Mouse (Mus musculus): ENCODE results near the gene Tax1bp1. TPM values are rescaled to one million over a fixed set of nuclear protein-coding genes. Genes with fewer than 3 reads are reported as not detected.
"Not testable (repeated sequence)": the region's sequence is repeated elsewhere in the genome, so short reads cannot be mapped to it uniquely, and the experiment has no call there.

The Tax1bp1 gene
- polyA plus RNA-seq, 1 experiment = 179 TPM

GRCm38 (mm10) chr6:52675222-52675921 is 38.2 kb upstream of the Tax1bp1 start:
- H3K27ac ChIP-seq (ENCODE audit: control insufficient read depth, insufficient read depth, low read depth, low read length) = peak overlapping the region; percentile 67; the same call in 1 of the 2 replicates
- no peak overlapping the region for H3K4me3 ChIP-seq (ENCODE audit: control insufficient read depth, low read depth, low read length)
- H3K4me1 ChIP-seq (ENCODE audit: control insufficient read depth, insufficient read depth, low read length) = peaks cover 5% of the 10 kb centered on the region
- no peaks in the 10 kb centered on the region for H3K36me3 ChIP-seq (ENCODE audit: control insufficient read depth, insufficient read depth, low read length)
- TF ChIP-seq POLR2A (IDR thresholded peaks at IDR 0.05; ENCODE audit: control insufficient read depth, low read depth, low read length) (no peak), CTCF (IDR thresholded peaks at IDR 0.05; ENCODE audit: control insufficient read depth, insufficient read depth, insufficient replicate concordance, low read depth, low read length) (no peak)
- H3K27me3 ChIP-seq (ENCODE audit: control insufficient read depth, insufficient read depth, low read length) = no peaks in the 10 kb centered on the region

- H3K27me3 ChIP-seq (ENCODE audit: control insufficient read depth, insufficient read depth, low read length); H3K27ac ChIP-seq (ENCODE audit: control insufficient read depth, insufficient read depth, low read depth, low read length); H3K36me3 ChIP-seq (ENCODE audit: control insufficient read depth, insufficient read depth, low read length): not testable (repeated sequence)
These were observed 36.0 kb upstream of the Tax1bp1 start for GRCm38 (mm10) chr6:52677534-52677933.

GRCm38 (mm10) chr6:52679565-52679964 is 34.0 kb upstream of the Tax1bp1 start:
- no peak overlapping the region for H3K4me3 ChIP-seq (ENCODE audit: control insufficient read depth, low read depth, low read length)
- H3K4me1 ChIP-seq (ENCODE audit: control insufficient read depth, insufficient read depth, low read length) = peaks cover 1% of the 10 kb centered on the region
- H3K27me3 ChIP-seq (ENCODE audit: control insufficient read depth, insufficient read depth, low read length) = no peaks in the 10 kb centered on the region
- no peak overlapping the region for H3K27ac ChIP-seq (ENCODE audit: control insufficient read depth, insufficient read depth, low read depth, low read length)
- no peaks in the 10 kb centered on the region for H3K36me3 ChIP-seq (ENCODE audit: control insufficient read depth, insufficient read depth, low read length)
- no peak for TF ChIP-seq CTCF (IDR thresholded peaks at IDR 0.05; ENCODE audit: control insufficient read depth, insufficient read depth, insufficient replicate concordance, low read depth, low read length)
- no peak for TF ChIP-seq POLR2A (IDR thresholded peaks at IDR 0.05; ENCODE audit: control insufficient read depth, low read depth, low read length)

More at GRCm38 (mm10) chr6:52677534-52677933, 36.0 kb upstream of the Tax1bp1 start:
- H3K4me1 ChIP-seq (ENCODE audit: control insufficient read depth, insufficient read depth, low read length); H3K4me3 ChIP-seq (ENCODE audit: control insufficient read depth, low read depth, low read length): not testable (repeated sequence)

- H3K27ac ChIP-seq (ENCODE audit: control insufficient read depth, insufficient read depth, low read depth, low read length) = no peak overlapping the region
- H3K27me3 ChIP-seq (ENCODE audit: control insufficient read depth, insufficient read depth, low read length) = no peaks in the 10 kb centered on the region
- no peak overlapping the region for H3K4me3 ChIP-seq (ENCODE audit: control insufficient read depth, low read depth, low read length)
- no peaks in the 10 kb centered on the region for H3K4me1 ChIP-seq (ENCODE audit: control insufficient read depth, insufficient read depth, low read length)
- no peaks in the 10 kb centered on the region for H3K36me3 ChIP-seq (ENCODE audit: control insufficient read depth, insufficient read depth, low read length)
- no peak for TF ChIP-seq POLR2A (IDR thresholded peaks at IDR 0.05; ENCODE audit: control insufficient read depth, low read depth, low read length)
- TF ChIP-seq CTCF (IDR thresholded peaks at IDR 0.05; ENCODE audit: control insufficient read depth, insufficient read depth, insufficient replicate concordance, low read depth, low read length) = no peak
These were observed 33.0 kb upstream of the Tax1bp1 start for GRCm38 (mm10) chr6:52680458-52681032.

GRCm38 (mm10) chr6:52681847-52682485 is 31.6 kb upstream of the Tax1bp1 start:
- TF ChIP-seq CTCF (IDR thresholded peaks at IDR 0.05; ENCODE audit: control insufficient read depth, insufficient read depth, insufficient replicate concordance, low read depth, low read length) = no peak
- TF ChIP-seq POLR2A (IDR thresholded peaks at IDR 0.05; ENCODE audit: control insufficient read depth, low read depth, low read length) = no peak
- Histone ChIP-seq H3K27me3 (ENCODE audit: control insufficient read depth, insufficient read depth, low read length) (no peaks in the 10 kb centered on the region), H3K36me3 (ENCODE audit: control insufficient read depth, insufficient read depth, low read length) (no peaks in the 10 kb centered on the region), H3K4me3 (ENCODE audit: control insufficient read depth, low read depth, low read length) (no peak overlapping the region), H3K4me1 (ENCODE audit: control insufficient read depth, insufficient read depth, low read length) (no peaks in the 10 kb centered on the region), H3K27ac (ENCODE audit: control insufficient read depth, insufficient read depth, low read depth, low read length) (no peak overlapping the region)

GRCm38 (mm10) chr6:52682607-52683006 is 30.9 kb upstream of the Tax1bp1 start:
- Histone ChIP-seq H3K27ac (ENCODE audit: control insufficient read depth, insufficient read depth, low read depth, low read length) (no peak overlapping the region), H3K27me3 (ENCODE audit: control insufficient read depth, insufficient read depth, low read length) (no peaks in the 10 kb centered on the region), H3K4me3 (ENCODE audit: control insufficient read depth, low read depth, low read length) (no peak overlapping the region), H3K4me1 (ENCODE audit: control insufficient read depth, insufficient read depth, low read length) (no peaks in the 10 kb centered on the region), H3K36me3 (ENCODE audit: control insufficient read depth, insufficient read depth, low read length) (no peaks in the 10 kb centered on the region)
- TF ChIP-seq CTCF (IDR thresholded peaks at IDR 0.05; ENCODE audit: control insufficient read depth, insufficient read depth, insufficient replicate concordance, low read depth, low read length) (no peak), POLR2A (IDR thresholded peaks at IDR 0.05; ENCODE audit: control insufficient read depth, low read depth, low read length) (no peak)

GRCm38 (mm10) chr6:52686901-52687500 is 26.5 kb upstream of the Tax1bp1 start:
- Histone ChIP-seq H3K4me1 (ENCODE audit: control insufficient read depth, insufficient read depth, low read length) (no peaks in the 10 kb centered on the region), H3K27me3 (ENCODE audit: control insufficient read depth, insufficient read depth, low read length) (no peaks in the 10 kb centered on the region), H3K36me3 (ENCODE audit: control insufficient read depth, insufficient read depth, low read length) (no peaks in the 10 kb centered on the region), H3K4me3 (ENCODE audit: control insufficient read depth, low read depth, low read length) (no peak overlapping the region), H3K27ac (ENCODE audit: control insufficient read depth, insufficient read depth, low read depth, low read length) (no peak overlapping the region)
- TF ChIP-seq CTCF (IDR thresholded peaks at IDR 0.05; ENCODE audit: control insufficient read depth, insufficient read depth, insufficient replicate concordance, low read depth, low read length) (no peak), POLR2A (IDR thresholded peaks at IDR 0.05; ENCODE audit: control insufficient read depth, low read depth, low read length) (no peak)
